Mouse (Mus musculus) hematopoietic stem cell, adult 5-6 weeks (primary cell): ENCODE results near the gene A830031A19Rik. TPM values are rescaled to one million over a fixed set of nuclear protein-coding genes. Genes with fewer than 3 reads are reported as not detected.

ENCODE experiments used
- ATAC-seq, 2 experiments: fragments of 125-278 bp in 1 of 2; replicated peaks in 1 of 2; 2 replicates each; pipeline ENCODE4 v1.8.0; 2016 to 2017; ENCODE audit warnings: inconsistent platforms in 2 of 2, mild to moderate bottlenecking in 2 of 2, moderate number of reproducible peaks in 2 of 2, low read depth in 1 of 2, moderate TSS enrichment in 1 of 2; ENCODE audit not compliant: low FRiP score in 2 of 2, poor library complexity in 2 of 2, severe bottlenecking in 2 of 2, insufficient read depth in 1 of 2, low TSS enrichment in 1 of 2
- total RNA-seq: library from RNA; stranded (forward); fragments of 172-1452, 232-1000 nt; gene quantifications from 2 replicates; pipeline ENCODE4 v1.2.3, GENCODE M21; 2017

A830031A19Rik gene
- total RNA-seq, 1 experiment from 2014 or later = not detected

DNA sequence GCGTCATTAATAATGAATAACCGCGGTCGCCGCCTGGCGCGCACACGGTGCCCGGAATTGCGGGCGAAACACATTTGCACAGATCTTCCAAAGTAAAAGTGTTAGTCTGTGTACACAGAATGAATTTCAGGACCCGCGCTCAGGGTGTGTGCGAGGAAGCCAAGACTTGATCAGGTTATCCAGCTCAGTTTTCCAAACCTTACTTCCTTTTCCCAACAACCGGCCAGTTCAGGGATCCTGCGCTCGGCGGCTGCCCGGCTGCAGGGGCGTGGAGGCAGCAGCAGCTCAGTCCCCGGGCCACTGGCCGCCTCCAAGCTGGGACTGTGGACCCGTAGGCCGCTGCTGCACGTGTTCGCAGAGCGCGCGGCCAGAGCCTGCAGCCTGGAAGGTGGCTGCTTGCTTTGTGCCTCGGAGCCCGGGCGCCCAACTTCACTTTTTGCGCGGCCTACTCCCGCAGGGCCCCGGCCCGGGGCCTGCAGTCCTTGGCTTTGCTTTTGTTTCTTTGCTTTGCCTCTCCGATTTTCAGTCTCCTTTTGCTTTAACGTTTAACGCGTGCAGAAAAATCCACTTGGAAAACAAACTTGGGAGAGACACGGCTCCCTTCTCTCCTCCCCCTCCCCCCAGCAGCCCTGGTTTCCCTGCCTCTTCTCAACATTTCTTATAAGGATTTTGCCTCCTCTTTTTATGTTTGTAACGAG is 7.0 kb upstream of the A830031A19Rik start:
- ATAC-seq = no peak

DNA sequence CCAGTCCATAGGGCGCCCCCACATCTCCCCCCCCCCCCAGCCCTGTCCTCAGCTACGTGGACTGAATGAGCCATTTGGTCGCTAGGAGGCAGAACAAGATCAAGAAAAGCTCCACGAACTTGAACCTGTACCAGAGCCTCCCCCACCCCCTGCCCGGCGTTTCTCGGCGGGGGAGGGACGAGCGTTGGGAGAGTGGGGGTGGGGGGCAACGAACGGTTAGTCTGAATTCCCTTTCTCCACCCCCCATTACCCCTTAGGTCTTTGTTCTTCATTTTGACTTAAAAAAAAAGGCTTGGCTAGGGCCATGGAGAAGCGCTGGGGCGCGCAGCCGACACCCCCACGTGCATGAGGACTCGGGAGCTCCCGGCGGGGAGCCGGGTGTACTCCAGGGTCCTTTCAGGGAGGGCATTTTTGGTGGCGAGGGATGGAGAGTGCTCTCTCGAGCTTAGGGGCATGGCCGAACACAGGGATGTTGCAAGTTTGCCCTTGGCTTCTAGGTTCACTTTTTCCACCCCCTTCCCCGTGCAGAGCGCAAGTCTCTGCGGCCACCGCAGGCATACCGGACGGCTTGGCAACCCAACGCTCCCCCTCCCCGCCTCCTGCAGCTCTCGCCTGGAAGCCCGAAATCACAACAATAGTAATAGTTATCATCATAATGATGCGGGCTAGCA is 6.3 kb upstream of the A830031A19Rik start:
- ATAC-seq = peak; percentile 11 to 17; a peak in 3 of 4 replicates

DNA sequence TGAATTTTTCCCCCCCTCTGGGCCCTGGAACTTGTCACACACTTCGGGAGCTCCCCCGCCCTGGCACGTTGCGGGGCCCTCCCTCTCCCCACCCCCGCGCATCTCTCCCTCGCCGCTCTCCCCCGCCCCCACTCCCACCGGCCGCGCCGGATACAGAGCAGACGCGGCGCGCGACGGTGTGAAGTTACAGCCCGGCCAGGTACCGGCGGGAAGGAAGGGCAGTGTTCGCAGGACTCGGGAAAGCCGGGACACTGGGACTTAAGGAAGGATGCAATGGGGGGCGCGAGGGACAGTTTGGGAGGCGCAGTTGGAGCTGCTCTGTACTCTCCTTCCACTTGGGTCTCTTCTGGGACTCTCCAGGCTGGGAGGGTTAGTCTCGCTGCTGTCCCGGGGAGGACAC is 5.7 kb upstream of the A830031A19Rik start:
- no peak for ATAC-seq

DNA sequence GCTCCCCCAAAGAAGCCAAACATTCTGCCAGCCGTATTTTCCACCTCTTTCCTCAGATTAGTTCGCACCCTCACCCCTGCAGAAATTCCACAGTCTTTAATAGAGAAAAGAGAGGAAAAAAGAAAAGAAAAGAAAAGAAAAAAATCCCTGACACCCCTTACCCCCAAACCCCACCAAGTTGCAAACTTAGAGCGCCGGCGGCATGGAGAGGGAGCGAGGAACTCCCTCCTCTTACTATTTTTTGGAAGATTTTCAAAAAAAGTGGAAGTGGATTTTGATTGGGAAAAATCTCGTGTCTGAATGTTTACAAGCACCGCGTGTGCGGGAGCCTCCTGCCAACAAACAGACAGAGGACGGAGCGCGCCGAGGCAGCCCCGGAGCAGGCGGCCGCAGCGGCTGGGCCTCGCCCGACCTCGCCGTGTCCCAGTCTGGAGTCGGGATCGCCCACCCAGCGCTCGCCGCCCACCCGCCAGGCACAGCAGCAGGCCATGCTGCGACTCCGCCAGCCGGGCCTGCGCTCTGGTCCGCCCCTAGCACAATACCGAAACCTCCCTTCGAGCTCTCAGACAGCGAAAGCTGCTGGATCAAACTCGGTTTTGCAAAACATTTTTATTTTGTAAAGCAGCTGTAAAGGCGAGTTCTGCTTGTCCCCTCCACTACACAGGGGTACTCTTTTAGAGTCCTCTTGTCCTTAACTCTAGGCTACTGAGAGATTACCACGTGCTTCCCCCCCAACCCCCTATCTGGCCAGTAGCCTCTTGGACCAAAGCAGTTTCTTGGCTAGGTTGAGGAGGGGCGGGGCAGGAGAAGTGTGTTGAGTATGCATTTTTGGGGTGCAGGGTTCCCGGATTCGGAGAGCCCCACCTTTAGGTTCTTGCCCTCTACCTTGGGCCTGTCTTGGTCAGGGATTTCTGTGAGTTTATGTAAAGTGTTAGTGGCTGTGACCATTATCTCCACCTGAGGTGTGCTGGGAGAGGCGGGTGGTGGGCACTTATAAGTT is 4.8 kb upstream of the A830031A19Rik start:
- ATAC-seq = no peak

DNA sequence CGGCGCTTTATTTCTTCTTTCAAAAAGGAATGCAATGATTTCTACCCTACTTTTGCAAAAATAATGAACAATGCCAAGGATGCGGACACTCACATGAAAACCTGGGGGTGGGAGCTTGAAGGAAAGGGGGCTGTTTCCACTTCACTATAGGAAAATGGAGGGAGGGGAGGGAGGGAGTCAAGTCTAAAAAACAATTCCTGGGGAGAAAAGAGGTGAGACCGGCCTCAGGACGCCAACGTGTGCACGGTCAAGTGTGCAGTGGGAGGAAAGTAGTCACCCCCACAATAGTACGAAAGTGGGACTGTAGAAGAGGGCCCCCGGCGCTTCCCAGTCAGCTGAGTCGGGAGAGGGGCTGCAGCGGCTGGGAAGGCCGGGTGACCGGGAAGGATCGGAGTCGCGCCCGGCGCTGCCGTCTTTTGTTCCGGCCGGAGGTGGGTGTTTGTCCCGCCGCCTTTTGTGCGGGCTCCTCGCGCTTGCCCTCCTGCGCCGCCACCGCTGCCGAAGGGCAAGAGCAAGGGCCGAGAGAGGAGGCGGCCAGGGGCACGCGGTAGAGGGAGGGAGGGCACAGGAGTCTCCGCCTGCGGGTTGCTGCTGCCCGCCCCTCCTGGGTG is 4.0 kb upstream of the A830031A19Rik start:
- ATAC-seq = 0 out of 4 replicates have a peak, but pooled peaks of 1 of the 2 experiments have one; percentile 6

DNA sequence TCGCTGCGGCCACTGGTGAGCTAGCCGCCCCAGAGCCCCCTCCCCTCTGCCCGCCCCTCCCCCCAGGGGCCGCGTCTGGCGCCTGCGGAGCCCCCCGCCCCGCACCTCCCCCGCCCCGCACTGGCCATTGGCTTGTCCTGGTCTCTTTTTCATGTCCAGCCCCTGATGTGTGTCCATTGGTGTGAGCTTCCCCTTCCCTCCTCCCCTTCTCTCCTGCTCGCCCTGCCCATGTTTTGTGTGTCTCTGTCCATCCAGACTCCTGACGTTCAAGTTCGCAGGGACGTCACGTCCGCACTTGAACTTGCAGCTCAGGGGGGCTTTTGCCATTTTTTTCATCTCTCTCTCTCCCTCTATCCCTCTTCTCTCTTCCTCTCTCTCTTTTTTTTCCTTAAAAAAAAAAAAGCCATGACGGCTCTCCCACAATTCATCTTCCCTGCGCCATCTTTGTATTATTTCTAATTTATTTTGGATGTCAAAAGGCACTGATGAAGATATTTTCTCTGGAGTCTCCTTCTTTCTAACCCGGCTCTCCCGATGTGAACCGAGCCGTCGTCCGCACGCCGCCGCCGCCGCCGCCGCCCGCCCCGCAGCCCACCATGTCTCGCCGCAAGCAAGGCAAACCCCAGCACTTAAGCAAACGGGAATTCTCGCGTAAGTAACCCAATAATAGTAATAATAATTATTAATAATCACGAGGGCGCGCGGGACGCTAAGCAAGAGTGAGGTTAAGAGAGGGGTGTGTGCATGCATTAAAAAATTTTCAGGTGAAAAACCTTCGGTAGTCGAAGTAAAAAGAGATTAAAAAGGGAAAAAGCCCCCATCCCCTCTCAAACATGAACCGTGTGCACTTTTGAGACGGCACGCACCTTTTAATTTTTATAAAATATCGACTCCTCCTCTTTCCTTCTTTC is 3.2 kb upstream of the A830031A19Rik start, which contains the start of gene Bcl11a:
Bcl11a (plus strand) TSS at position 262 of the 911 bp plus-strand sequence.
- ATAC-seq = peak; percentile 42 to 49

DNA sequence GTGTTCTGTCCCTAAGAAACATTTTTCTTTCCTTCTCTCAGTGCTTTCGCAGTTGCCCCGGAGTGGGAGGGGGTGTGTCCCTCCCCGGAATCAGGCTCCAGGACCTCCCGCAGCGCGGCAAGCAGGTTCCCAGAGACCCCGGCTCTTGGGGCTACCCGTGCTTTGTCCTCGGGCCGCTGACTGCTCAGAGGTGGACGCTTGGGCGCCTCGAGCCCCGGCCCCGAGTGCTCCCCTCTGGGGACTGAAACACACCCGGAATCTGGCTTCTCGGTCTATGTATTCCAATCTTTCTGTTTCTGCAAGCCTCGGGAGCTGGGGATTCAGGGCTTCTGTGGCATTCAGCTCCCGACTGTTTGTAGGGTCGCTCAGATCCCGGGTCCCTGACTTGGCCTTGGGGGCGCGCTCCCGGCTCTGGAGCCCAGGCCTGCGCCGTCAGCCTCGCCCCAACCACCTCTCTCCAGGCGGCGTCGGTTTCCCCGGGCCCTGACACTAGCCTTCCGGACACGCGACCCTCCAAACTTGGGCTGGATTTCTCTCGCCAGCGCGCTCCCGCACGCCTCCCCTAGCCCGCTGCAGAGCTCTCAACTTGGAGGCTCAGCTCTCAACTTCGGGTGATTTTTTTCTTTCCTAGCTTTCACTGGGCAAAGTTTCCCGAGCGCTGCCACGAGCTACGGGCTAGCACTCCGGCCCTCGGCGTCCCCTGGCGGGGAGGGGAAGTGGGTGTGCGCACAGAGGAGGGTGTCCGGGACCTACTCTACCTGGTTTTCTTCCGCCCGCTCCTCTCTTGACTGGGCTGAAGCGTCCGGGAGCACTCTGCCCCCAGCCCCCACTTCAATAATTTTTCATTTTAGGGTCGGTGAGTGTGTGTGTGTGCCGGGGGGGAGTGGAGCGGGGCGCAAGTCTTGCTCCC is 2.2 kb upstream of the A830031A19Rik start:
- ATAC-seq = peak; percentile 35 to 38

DNA sequence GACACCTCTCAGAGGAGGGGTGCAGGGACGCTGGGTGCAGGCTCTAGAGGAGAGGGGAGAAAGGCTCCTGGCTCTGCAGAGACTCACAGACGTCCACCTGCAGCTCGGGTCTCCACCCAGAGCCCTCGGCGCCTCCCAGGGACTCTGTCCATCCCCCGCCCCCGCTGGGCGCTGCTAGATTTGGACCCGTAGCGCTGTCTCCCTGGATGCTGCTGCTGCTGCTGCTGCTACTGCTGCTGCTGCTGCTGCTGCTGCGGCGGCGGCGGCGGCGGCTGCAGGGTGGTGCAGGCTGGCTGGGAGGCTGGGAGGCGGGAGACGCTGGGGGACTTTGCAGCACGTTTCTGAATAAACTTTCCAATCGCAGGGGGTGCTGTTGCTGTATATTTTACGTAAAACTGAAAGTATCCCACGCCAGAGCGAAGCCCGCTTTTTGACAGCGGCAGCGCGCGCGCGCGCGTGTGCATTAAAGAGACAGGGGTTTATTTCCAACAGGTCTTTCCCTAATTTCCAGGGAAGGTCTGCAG is 1.3 kb upstream of the A830031A19Rik start:
- peak; percentile 47 to 56 for ATAC-seq

DNA sequence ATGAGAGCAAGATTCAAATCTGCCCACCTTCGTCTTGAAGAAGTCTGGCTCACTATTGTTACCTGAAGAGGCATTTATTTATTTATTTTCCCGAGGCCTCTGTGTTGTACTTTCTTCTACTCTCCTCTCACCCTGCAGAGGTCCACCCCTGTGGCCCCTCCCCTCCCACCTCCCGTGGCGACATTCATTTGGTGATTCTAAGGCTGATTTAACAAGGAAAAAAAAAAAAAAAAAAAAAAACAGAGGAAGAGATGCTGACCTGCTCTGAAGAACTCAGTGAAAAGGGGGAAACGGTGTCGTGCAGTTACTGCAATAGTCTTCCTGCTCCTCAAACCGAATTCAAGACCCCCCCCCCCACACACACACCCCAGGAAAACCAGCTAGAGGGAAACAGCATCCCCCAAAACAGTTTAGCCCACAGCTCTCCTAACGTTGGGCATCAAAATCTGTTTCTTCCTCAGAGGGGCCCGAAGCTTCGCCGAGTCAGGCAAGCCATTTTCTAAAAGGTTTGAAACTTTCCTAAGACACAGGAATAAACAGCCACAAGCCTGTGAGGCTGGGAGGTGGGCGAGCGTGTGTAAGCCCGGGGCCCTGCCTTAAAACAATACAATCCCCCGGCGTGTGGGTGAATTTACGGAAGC is 752 bp upstream of the A830031A19Rik start:
- ATAC-seq = no peak

DNA sequence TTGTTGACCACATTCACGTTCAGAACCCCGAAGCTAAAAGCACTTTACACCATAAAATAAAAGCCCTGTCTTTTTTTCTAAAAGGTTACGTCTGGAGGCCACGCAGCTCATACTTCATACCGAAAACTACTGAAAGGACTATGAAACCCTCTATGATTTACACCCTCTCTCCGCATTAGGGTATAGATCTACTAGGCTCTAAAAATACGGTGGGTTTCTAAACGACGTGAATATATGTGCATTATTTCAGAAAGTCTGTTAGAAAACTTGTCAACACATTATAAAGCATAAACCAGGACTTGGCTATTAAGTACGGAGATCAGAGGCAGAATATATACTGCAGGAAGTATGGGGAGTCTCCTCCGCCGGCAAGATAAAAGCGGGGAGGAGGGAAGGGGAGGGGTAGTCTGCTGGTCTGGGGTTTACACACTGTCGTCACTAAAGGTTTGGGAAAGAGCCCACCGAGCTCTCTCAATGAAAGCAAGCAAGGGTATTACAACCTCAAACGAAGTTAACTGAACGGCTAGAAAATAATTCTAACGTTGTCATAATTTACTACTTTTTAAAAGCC is 748 bp downstream of the A830031A19Rik start:
- ATAC-seq = peak in 1 of 2 experiments; percentile 25; a peak in 1 of 4 replicates

DNA sequence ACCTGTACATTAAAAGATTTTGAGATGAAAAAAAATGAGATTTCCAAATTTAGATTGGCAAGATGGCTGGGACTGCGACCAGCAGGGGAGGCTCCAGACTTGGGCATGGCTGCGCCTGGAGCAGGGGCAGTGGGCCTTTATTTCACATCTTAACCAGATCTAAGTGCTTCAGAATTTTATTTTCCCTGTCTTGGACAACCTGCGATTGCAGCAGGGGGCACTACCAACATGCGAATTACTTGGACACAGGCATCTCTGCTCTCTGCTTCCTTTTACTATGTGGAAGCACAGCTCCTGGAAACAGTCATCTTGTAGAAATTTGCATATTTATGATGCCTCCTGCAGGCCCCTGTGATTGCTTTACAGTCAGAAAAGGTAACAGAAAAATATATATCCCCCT is 9.5 kb downstream of the A830031A19Rik start:
- peak; percentile 80 to 90 for ATAC-seq

DNA sequence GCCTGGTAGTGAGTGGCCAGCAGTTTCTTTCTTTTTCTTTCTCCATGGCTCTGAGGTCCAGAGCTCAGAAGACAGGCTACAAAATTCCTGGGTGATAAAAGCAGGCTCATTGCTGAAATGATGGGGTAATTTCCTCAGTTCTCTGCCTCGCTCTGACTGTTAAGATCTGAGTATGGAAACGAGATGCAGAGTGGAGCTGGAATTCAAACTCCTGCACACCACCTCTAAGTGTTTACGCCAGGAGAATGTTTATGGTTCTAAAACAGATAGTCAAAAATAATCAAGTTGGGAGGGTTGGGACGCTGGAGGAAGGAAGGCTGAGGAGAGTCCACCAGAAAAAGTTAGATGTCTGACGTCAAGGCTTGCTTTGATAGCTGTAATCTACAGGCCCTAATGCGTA is 10.6 kb downstream of the A830031A19Rik start:
- ATAC-seq = no peak

DNA sequence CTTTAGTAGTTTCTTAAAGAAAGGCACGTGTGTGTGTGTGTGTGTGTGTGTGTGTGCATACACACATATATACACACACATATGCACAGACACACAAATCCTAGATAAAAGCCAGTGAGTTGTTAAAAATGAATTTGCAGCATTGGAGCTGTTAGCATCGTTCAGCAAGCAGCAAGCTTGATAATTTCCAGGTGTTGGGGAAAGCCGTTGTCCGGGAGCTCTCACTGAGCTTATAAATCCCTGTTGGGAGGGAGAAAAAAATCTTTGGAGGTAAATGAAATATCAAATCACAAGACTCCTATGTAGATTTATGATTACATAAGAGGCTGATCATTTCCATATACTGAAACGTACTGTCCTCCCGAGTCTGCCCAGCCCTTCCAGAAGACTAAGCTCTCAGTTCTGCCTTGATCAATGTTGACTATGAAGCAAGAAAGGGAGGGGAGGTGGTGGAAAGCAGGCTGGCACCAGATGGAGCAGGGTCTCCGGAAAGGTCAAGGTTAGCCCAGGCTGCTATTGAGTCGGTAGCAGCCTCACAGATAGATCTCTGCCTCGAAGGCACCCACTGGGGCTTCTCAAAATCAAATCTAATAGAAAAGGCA is 12.3 kb downstream of the A830031A19Rik start:
- no peak for ATAC-seq

DNA sequence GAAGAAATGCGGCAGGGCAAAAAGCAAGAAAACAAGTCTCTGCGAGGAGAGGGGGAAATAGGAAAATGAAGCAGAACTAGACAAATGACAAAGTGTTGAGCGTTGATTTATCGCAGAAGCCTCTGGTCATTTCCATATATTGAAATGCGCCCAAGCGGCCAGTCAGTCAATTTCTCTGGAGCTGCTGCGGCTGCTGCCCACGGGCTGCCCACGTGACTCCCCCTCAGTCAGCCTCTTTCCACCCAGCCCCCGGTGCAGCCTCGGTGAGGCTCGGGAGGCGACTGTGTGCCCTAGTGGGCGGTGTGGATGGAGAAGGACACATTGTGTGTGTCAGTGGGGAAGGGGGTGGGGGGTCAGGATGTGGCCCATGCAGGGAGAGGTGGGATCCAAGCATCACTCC is 13.0 kb downstream of the A830031A19Rik start:
- peak; percentile 54 to 65 for ATAC-seq
